Mouse (Mus musculus): ENCODE results near the gene Dyrk3.

DNA sequence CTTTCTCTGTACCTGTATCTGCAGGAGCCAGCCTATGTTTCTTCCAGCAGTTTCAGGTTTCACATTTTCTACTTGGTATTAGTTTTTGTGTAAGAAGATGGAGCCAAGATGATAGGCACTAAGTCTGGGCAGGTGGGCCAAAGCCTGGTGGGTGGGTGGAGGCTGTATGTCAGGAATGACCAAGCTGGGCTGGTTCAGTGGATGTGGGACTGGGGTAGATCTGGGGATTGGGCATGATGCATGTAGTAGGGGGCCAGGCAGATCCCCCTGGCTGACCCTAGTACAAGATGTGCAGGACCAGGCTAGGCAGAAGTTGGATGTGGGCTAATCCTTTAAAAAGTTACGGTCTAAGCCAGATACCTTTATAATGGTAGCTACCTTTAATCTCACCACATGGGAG, 37.0 kb upstream of the Dyrk3 start:
- TF ChIP-seq CTCF (conservative IDR thresholded peaks at IDR 0.05; ENCODE audit: low read length) (no peak), NANOG (IDR thresholded peaks at IDR 0.05; ENCODE audit: borderline replicate concordance, low read length) (no peak), POU5F1 (IDR thresholded peaks at IDR 0.05; ENCODE audit: borderline replicate concordance, low read length) (no peak)

Measured in E14TG2a.4 (cell line).